Mouse (Mus musculus): ENCODE measurements around the gene Olfr1228.

The Olfr1228 gene

DNA sequence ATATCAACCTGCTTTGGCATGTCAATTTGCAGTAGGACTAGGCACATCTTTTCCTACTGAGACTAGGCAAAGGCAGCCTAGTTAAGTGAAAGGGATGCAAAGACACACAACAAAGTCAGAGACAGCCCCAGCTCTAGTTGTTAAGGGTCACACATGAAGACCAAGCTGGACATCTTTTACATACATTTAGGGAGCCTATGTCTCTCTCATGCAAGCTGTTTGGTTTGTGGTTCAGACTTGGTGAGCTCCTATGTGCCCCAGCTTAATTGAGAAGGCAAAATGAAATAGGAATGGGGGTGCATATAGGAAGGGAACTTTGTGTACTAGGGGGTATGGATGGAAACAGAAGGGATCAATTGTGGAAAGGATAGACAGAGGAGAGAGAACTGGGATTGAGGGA, at the start of gene Olfr1228:
TSS of gene Olfr1228 (minus strand) at position 101 of the 400 bp plus-strand sequence.
- DNase-seq (ENCODE audit: low read depth), result no peak

DNA sequence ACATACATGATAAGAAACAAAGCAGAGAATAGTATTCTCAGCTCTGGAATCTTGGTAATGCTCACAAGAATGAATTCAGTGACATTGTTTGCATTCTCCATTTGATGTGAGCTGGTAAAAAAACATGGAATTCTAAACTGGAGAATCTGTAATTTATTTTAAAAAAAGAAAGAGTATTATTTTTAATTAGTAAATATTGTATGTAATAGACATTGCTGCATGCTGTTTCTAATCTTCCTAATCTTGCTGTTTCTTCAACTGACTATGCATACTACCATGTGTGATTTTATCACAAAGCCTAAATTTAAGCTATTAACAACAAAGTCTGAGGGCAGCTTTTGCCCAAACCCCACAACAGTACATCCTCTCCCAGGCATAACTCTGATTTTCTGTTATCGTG, 43.3 kb upstream of the Olfr1228 start, which contains the start of gene Olfr1230:
TSS of gene Olfr1230 (minus strand) at position 101 of the 400 bp plus-strand sequence.
- no peak for DNase-seq (ENCODE audit: low read depth)

GRCm38 (mm10) chr2:89287914-89288313, 34.1 kb upstream of the Olfr1228 start, which contains the start of gene Olfr1229:
Gene Olfr1229, minus strand, starts transcription at chr2:89288014.
- DNase-seq (ENCODE audit: low read depth), result peak; percentile 8

- DNase-seq (ENCODE audit: low read depth), result no peak
Measured at GRCm38 (mm10) chr2:89199948-89200347, 53.9 kb downstream of the Olfr1228 start, which contains the start of gene Olfr1226. Gene Olfr1226, minus strand, starts transcription at chr2:89200048.
